Mouse (Mus musculus): ENCODE data around the gene Slc8a2.

- no peak for TF ChIP-seq TBP (conservative IDR thresholded peaks at IDR 0.05; ENCODE audit: low read depth, low read length)
- TF ChIP-seq CTCF (conservative IDR thresholded peaks at IDR 0.05 in 1 of 2, IDR thresholded peaks at IDR 0.05 in 1 of 2; ENCODE audit: low read depth in 2 of 2, low read length in 2 of 2) = no peak
- TF ChIP-seq MEF2A (IDR thresholded peaks at IDR 0.05; ENCODE audit: borderline replicate concordance, low read depth, low read length) = no peak
- no peak for TF ChIP-seq PAX5 (IDR thresholded peaks at IDR 0.05; ENCODE audit: low read length)
- no peak for TF ChIP-seq BHLHE40 (IDR thresholded peaks at IDR 0.05; ENCODE audit: low read depth, low read length)
- no peak for TF ChIP-seq POLR2A (IDR thresholded peaks at IDR 0.05; ENCODE audit: low read depth, low read length)
- TF ChIP-seq E2F4 (IDR thresholded peaks at IDR 0.05; ENCODE audit: insufficient replicate concordance, low read depth, low read length) = no peak
- TF ChIP-seq ZC3H11A (IDR thresholded peaks at IDR 0.05; ENCODE audit: low read depth, low read length) = no peak
Observed at GRCm38 (mm10) chr7:16162036-16162435, 32.4 kb downstream of the Slc8a2 start.

Data from CH12.LX (cell line).